Mouse (Mus musculus) spleen, adult 2 months (tissue): ENCODE data around the gene Sfmbt2.

ENCODE experiments used
- CTCF ChIP-seq: fragments of 200-500 bp; IDR thresholded peaks from 2 replicates; pipeline ENCODE4 v1.5.1; 2011; ENCODE audit warnings: mild to moderate bottlenecking, inconsistent platforms; ENCODE audit not compliant: insufficient read depth, insufficient read length, insufficient replicate concordance; ENCODE audit errors: extremely low read depth
- POLR2A ChIP-seq: fragments of 200-500 bp; IDR thresholded peaks from 2 replicates; pipeline ENCODE4 v1.6.1; 2011; ENCODE audit warnings: low read depth, low read length, inconsistent platforms

DNA sequence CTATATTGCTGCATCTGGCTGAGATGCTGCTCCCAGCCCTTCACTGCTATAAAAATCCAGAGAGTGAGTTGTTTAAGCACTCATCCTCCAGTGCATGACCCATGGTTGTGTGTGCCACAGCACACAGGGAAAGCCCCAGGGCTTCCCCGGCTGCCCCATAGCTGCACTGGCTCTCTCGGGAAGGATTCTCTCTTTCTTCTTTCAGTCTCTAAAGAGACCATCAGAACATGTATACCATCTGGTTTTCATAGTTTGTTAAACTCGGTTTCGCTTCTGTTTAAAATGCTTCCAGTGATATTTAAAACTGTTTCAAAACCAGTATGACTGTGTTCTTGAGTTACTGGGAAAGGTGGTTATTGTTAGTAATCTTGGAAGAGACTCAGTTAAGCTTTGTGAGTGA is 47.1 kb upstream of the Sfmbt2 start:
- no peak for TF ChIP-seq POLR2A
- no peak for TF ChIP-seq CTCF
